Mouse (Mus musculus) limb, embryonic 10.5 days (tissue): ENCODE data around the gene Scd4. TPM values are rescaled to one million over a fixed set of nuclear protein-coding genes. Genes with fewer than 3 reads are reported as not detected.
"Not testable (repeated sequence)": the region's sequence is repeated elsewhere in the genome, so short reads cannot be mapped to it uniquely, and the experiment has no call there.

Experiments used
- DNase-seq: peaks from one replicate; pipeline ENCODE4 v3.0.0-alpha.2; 2017; ENCODE audit warnings: low spot score
- H3K27ac ChIP-seq: fragments of 300-500 bp; sonication (generic); 2 replicates; pipeline ENCODE4 v1.5.1; 2016; ENCODE audit warnings: mild to moderate bottlenecking
- H3K27me3 ChIP-seq: fragments of 300-500 bp; sonication (generic); 2 replicates; pipeline ENCODE4 v1.6.1; 2016; ENCODE audit warnings: low read depth, mild to moderate bottlenecking; ENCODE audit not compliant: poor library complexity, severe bottlenecking
- H3K36me3 ChIP-seq: fragments of 300-500 bp; sonication (generic); 2 replicates; pipeline ENCODE4 v1.6.1; 2016; ENCODE audit warnings: mild to moderate bottlenecking, moderate library complexity
- H3K4me1 ChIP-seq: fragments of 300-500 bp; sonication (generic); 2 replicates; pipeline ENCODE4 v1.6.1; 2016
- H3K4me3 ChIP-seq: fragments of 300-500 bp; sonication (generic); 2 replicates; pipeline ENCODE4 v1.5.1; 2016; ENCODE audit warnings: mild to moderate bottlenecking, moderate library complexity
- H3K9me3 ChIP-seq: fragments of 300-500 bp; sonication (generic); replicated peaks from 2 replicates; pipeline ENCODE4 v1.6.1; 2016; ENCODE audit warnings: mild to moderate bottlenecking
- WGBS: fragments of 180-500 bp; shearing (Covaris S2); methylation state at CpG from one replicate; pipeline ENCODE4 v1.1.7; 2016; 5-methylcytosine and 5-hydroxymethylcytosine counted together
- polyA plus RNA-seq: library from polyadenylated mRNA; unstranded; fragments of >200 nt; fragmentation: Nextera tagmentation; extraction: Ambion mirVana; gene quantifications from 2 replicates; pipeline ENCODE4 v1.2.1, GENCODE M21; 2016

Gene Scd4
- polyA plus RNA-seq, 1 experiment from 2014 or later: 0.11 TPM

- no peak for DNase-seq
- H3K4me1 ChIP-seq: peaks cover 6% of the 10 kb centered on the region; the same call in 1 of the 2 replicates
- no peak overlapping the region for H3K27ac ChIP-seq
- H3K36me3 ChIP-seq: no peaks in the 10 kb centered on the region
- no peaks in the 10 kb centered on the region for H3K9me3 ChIP-seq
- no peaks in the 10 kb centered on the region for H3K27me3 ChIP-seq
- 88% methylated on average over 9 of the region's 9 CpGs for WGBS
- no peak overlapping the region for H3K4me3 ChIP-seq
These were observed 1.1 kb downstream of the Scd4 start for GRCm38 (mm10) chr19:44333991-44334390.

- Histone ChIP-seq H3K9me3 (no peaks in the 10 kb centered on the region), H3K4me1 (peaks cover 6% of the 10 kb centered on the region; the same call in 1 of the 2 replicates), H3K36me3 (no peaks in the 10 kb centered on the region), H3K27me3 (no peaks in the 10 kb centered on the region), H3K27ac (no peak overlapping the region), H3K4me3 (no peak overlapping the region)
- 80% methylated on average over 6 of the region's 6 CpGs for WGBS
- no peak for DNase-seq
These were observed 3.2 kb downstream of the Scd4 start for GRCm38 (mm10) chr19:44335876-44336662.

- WGBS: 89% methylated on average over 8 of the region's 8 CpGs
- Histone ChIP-seq H3K4me1 (no peaks in the 10 kb centered on the region), H3K9me3 (no peaks in the 10 kb centered on the region), H3K27me3 (no peaks in the 10 kb centered on the region), H3K27ac (no peak overlapping the region), H3K36me3 (no peaks in the 10 kb centered on the region), H3K4me3 (no peak overlapping the region)
- no peak for DNase-seq
These were observed 16.8 kb downstream of the Scd4 start for GRCm38 (mm10) chr19:44349689-44350088.

- Histone ChIP-seq H3K27ac (no peak overlapping the region), H3K36me3 (no peaks in the 10 kb centered on the region), H3K4me1 (no peaks in the 10 kb centered on the region), H3K9me3 (no peaks in the 10 kb centered on the region), H3K27me3 (no peaks in the 10 kb centered on the region), H3K4me3 (no peak overlapping the region)
- DNase-seq: no peak
- WGBS: 77% methylated on average over 7 of the region's 7 CpGs
These were observed 18.9 kb downstream of the Scd4 start for GRCm38 (mm10) chr19:44351756-44352155.

GRCm38 (mm10) chr19:44358700-44359099 is 25.8 kb downstream of the Scd4 start:
- Histone ChIP-seq H3K36me3 (no peaks in the 10 kb centered on the region), H3K9me3 (no peaks in the 10 kb centered on the region), H3K27ac (no peak overlapping the region), H3K4me3 (no peak overlapping the region), H3K27me3 (no peaks in the 10 kb centered on the region), H3K4me1 (peaks cover 5% of the 10 kb centered on the region; the same call in 1 of the 2 replicates)
- no peak for DNase-seq
- 72% methylated on average over 8 of the region's 8 CpGs for WGBS

GRCm38 (mm10) chr19:44363529-44363928 is 30.6 kb downstream of the Scd4 start:
- no peak overlapping the region for H3K27ac ChIP-seq
- DNase-seq: peak; percentile 82
- no peak overlapping the region for H3K4me3 ChIP-seq
- no peaks in the 10 kb centered on the region for H3K27me3 ChIP-seq
- H3K4me1 ChIP-seq: peaks cover 5% of the 10 kb centered on the region; the same call in 1 of the 2 replicates
- 21% methylated on average over 13 of the region's 13 CpGs for WGBS
- H3K36me3 ChIP-seq: no peaks in the 10 kb centered on the region
- H3K9me3 ChIP-seq: no peaks in the 10 kb centered on the region

- H3K4me1 ChIP-seq: peaks cover 5% of the 10 kb centered on the region; the same call in 1 of the 2 replicates
- no peaks in the 10 kb centered on the region for H3K9me3 ChIP-seq
- H3K27ac ChIP-seq: no peak overlapping the region
- no peak overlapping the region for H3K4me3 ChIP-seq
- H3K36me3 ChIP-seq: no peaks in the 10 kb centered on the region
- DNase-seq: no peak
- no peaks in the 10 kb centered on the region for H3K27me3 ChIP-seq
- 90% methylated on average over 8 of the region's 8 CpGs for WGBS
These were observed 31.1 kb downstream of the Scd4 start for GRCm38 (mm10) chr19:44364029-44364428.

- WGBS: 94% methylated on average over 4 of the region's 4 CpGs
- Histone ChIP-seq H3K36me3 (no peaks in the 10 kb centered on the region), H3K27me3 (no peaks in the 10 kb centered on the region), H3K4me3 (no peak overlapping the region), H3K27ac (no peak overlapping the region), H3K4me1 (peaks cover 5% of the 10 kb centered on the region; the same call in 1 of the 2 replicates), H3K9me3 (no peaks in the 10 kb centered on the region)
- no peak for DNase-seq
These were observed 32.8 kb downstream of the Scd4 start for GRCm38 (mm10) chr19:44365733-44366132.

- H3K9me3 ChIP-seq, H3K27ac ChIP-seq, H3K4me3 ChIP-seq, H3K4me1 ChIP-seq, H3K36me3 ChIP-seq, DNase-seq, H3K27me3 ChIP-seq: not testable (repeated sequence)
- WGBS: 88% methylated on average over 10 of the region's 10 CpGs
These were observed 34.2 kb downstream of the Scd4 start for GRCm38 (mm10) chr19:44367076-44367475.

- H3K27ac ChIP-seq: no peak overlapping the region
- H3K9me3 ChIP-seq: no peaks in the 10 kb centered on the region
- 72% methylated on average over 8 of the region's 8 CpGs for WGBS
- H3K36me3 ChIP-seq: no peaks in the 10 kb centered on the region
- DNase-seq: no peak
- no peak overlapping the region for H3K4me3 ChIP-seq
- H3K4me1 ChIP-seq: no peaks in the 10 kb centered on the region
- no peaks in the 10 kb centered on the region for H3K27me3 ChIP-seq
These were observed 36.5 kb downstream of the Scd4 start for GRCm38 (mm10) chr19:44369371-44369770.

GRCm38 (mm10) chr19:44370231-44370630 is 37.3 kb downstream of the Scd4 start:
- Histone ChIP-seq H3K9me3 (no peaks in the 10 kb centered on the region), H3K36me3 (no peaks in the 10 kb centered on the region), H3K4me1 (no peaks in the 10 kb centered on the region), H3K27ac (no peak overlapping the region), H3K27me3 (no peaks in the 10 kb centered on the region), H3K4me3 (no peak overlapping the region)
- no peak for DNase-seq
- WGBS: 78% methylated on average over 5 of the region's 5 CpGs

- peaks cover 3% of the 10 kb centered on the region for H3K4me1 ChIP-seq
- no peaks in the 10 kb centered on the region for H3K9me3 ChIP-seq
- no peaks in the 10 kb centered on the region for H3K27me3 ChIP-seq
- H3K36me3 ChIP-seq: no peaks in the 10 kb centered on the region
- 24% methylated on average over 6 of the region's 6 CpGs for WGBS
- no peak overlapping the region for H3K27ac ChIP-seq
- H3K4me3 ChIP-seq: no peak overlapping the region
- DNase-seq: peak; percentile 75
These were observed 40.1 kb downstream of the Scd4 start for GRCm38 (mm10) chr19:44372969-44373368.

GRCm38 (mm10) chr19:44376511-44376951 is 43.6 kb downstream of the Scd4 start:
- Histone ChIP-seq H3K4me1 (peaks cover 4% of the 10 kb centered on the region), H3K27ac (no peak overlapping the region), H3K27me3 (no peaks in the 10 kb centered on the region), H3K36me3 (no peaks in the 10 kb centered on the region), H3K9me3 (no peaks in the 10 kb centered on the region), H3K4me3 (no peak overlapping the region)
- WGBS: 36% methylated on average over 3 of the region's 3 CpGs
- no peak for DNase-seq
